Mouse (Mus musculus): ENCODE measurements around the gene Ankrd37.

The Ankrd37 gene

GRCm38 (mm10) chr8:46005596-46005995, at the start of gene Ankrd37:
Ankrd37 (minus strand) TSS chr8:46005707.
- DNase-seq: no peak

DNA sequence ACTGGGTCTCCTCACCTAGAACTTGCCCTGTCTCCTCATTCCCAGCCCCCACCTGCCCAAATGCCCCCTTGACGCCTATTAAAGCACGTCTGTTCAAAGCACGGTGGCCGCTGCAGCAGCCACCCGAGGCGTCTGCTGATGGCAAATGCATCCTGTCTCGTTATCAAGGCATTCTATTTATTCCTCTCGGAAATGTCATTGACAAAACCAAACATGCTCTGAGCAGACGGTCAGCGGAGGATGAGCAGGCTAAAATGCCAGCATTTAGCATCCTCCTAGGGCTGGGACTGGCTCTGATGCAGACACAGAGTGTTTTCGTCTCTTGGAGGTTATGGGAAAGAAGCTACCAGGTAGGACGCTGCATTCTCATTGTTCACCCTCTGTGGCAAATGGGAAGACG, 34.8 kb upstream of the Ankrd37 start:
- DNase-seq: no peak

- DNase-seq: no peak
These were observed 34.2 kb upstream of the Ankrd37 start for GRCm38 (mm10) chr8:46039666-46040065.

DNA sequence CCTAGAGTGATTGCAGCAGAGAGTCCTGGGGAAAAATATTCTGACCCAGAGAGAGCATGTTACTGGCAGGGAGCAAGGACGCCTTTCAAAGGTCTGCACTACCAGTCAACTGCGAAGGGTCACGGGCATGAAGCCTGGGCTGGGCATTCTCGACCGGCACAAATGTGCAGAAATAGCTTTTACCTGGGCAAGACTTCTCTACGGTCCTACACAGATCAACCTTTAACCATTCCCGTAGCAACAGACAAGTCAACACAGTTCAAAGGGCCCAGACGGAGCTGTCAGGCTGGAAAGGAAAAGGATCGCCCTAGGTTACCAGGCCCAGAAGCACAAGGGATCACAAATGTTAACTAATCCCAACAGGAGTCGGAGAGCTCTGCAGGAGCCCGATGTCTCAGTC, 30.7 kb upstream of the Ankrd37 start:
- no peak for DNase-seq

DNA sequence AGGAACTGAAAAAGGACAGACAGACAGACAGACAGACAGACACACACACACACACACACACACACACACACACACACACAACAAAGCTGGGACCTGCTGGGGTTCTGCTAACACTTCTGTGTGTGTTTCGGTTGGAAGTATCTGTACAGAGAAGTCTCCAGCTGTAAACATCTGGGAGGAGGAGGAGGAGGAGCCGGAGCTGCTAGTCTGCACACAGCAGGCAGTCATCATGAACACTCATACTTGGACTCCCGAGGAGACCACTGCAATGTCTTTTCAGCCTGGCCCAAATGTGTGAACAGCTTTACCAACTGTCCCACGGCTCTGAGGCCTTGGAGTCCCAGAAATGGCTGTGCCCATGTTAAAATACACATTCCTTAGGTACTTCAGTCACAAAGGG, 18.9 kb upstream of the Ankrd37 start:
- DNase-seq: no peak

DNA sequence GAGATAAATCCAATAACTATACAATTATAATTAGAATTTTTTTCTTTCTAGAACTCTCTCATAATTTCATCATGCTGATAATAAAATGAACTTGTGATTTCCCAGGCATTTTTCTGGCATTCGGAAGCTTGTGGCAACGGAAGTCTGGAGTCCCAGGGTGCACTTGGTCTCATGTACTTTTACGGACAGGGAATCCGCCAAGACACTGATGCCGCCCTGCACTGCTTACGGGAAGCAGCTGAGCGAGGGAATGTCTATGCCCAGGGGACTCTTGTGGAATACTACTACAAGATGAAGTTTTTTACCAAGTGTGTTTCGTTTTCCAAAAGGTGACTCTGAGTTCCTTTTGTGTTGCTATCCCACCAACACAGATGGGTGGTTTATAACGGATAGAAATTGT, 17.3 kb upstream of the Ankrd37 start:
- no peak for DNase-seq

- no peak for DNase-seq
These were observed 16.7 kb upstream of the Ankrd37 start for GRCm38 (mm10) chr8:46022203-46022602.

DNA sequence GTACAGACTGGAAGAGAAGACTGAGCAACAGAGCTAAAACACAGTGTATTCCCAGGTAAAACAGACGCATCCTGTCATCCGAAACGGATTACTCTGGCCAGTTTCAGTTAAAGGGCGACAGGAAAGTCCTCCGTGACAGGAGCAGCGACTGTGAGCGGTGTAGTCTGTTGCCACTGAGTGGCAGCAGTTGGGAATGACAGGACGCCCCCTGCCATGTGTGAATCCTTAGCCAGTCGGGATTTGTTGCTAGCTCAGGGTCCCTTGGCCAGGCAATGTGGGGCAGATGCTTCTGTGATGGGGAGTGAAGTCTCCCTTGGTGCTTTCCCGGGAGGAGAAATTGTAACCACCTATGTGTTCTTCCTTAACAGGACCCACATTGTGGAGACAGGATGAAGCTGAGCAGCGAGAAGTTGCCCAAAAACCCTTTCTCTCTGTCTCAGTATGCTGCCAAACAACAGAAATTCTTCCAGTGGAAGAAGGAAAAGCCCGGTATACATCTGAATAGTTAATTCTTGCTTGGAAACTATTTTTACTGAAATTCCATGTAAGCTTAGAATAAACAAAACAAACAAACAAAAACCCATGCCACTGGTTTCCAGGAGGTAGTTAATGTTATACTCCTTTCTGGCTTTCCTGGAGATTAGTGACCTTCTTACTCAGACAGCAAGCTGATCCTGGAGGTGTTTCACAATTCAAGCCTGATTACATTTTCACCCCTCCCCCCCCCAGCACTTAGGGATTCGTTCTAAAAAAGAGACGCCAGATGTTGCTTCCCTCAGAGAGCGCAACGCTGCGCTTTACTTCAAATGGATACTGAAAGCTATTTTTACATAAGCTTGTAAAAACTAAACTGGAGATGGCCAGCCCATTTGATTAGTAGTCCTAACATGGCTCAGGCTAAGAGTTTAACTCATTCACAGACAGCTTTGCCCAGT, 5.5 kb upstream of the Ankrd37 start:
- peak; percentile 38 to 53 for DNase-seq

GRCm38 (mm10) chr8:46010306-46010705, 4.8 kb upstream of the Ankrd37 start:
- DNase-seq: no peak

GRCm38 (mm10) chr8:46007050-46007672, 1.7 kb upstream of the Ankrd37 start:
- DNase-seq: no peak

DNA sequence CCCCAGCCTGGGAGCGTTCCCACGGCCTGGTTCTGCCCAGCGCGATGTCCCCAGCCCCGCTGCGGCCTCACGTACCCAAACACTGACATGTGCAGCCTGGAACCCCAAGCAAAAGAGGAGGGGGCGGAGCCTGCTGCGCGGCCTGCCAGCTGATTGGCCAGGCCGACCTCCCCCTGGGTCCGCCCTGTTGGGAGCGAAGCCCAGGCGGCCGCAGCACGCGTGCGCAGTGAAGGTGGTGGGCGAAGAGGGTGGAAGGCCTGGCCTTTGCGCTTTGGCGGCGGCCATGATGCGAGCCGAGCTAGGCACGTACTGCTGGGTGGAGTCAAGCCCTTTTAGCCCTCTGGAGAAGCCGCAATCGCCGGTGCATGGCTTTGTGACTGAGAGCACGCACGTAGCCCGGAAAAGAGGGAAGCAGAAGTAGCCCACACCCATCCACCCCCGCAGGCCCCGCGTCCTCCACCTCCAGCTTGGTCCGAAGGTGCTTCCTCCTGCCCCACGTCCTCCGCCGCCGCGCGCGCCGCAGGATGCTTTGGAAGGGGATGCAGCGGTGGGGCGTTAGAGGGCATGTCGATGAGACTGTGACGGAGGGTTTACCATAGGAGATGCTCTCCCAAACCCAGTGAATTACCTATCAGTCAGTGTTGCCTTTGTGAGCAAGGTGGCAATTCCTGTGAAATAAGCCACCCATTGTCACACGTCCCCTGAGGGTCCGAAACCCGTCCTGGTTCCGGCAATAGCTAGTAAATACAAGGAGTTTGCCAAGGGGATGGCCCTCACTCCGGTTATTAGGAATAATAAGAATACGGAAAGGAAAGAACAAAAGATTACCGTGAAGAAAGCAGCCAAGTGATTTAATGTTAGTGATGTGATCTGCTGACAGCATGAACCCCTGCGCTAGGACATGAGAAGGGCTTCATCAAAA, 5.5 kb downstream of the Ankrd37 start:
- peak; percentile 100 for DNase-seq

DNA sequence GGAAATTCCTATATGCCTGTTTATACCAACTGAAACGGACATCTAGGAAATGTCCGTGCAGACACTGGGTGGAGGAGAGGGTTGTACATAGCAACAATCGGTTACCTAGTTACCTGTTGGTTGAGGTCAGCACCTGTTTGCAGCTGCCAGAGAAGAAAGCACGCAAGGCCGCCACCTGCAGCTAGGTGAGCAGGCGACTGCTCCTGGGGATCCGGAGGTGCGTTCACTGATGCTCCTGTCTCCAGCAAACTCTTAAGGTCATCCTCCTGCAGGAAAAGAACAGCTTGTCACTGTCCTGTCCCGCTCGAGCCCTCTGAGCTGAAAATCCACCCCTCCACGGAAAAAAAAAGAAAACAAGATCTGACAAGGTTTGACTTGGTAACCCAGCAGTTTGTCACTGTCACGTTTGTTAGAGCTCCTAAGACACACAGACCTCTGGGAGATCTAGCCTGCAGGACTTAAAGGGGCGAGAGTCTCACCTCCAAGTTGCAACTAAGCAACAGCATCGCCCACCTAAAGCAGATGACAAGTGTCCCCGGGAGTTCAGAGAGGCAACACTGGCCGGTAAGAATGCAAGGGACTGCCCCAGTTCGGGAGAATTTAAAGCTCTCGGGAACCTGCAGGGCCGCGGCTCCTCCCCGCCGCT, 6.2 kb downstream of the Ankrd37 start, which contains the start of gene Lrp2bp:
TSS of gene Lrp2bp (plus strand) at position 166 of the 646 bp plus-strand sequence.
- peak in 1 of 2 experiments; percentile 64 for DNase-seq

DNA sequence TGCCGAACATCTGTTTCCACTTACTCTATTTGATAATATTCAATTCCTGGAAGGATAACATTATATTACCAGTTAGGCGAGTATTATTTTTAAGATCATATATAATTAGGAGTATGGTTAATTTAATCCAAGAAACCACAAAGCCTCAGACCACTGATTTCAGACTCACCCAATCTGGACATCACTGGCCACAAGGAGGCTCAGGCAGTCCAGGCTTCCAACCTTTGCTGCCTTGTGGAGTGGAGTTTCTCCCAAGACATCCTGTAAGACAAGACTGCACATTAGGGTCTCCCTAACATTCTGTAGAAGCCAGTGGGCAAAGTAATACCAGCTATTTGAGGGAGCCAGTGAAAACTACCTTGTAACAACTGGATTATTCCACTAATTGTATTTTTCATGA, 7.3 kb downstream of the Ankrd37 start:
- DNase-seq: no peak

- no peak for DNase-seq
These were observed 9.9 kb downstream of the Ankrd37 start for GRCm38 (mm10) chr8:45995576-45995975.

- DNase-seq: no peak
These were observed 11.4 kb downstream of the Ankrd37 start for GRCm38 (mm10) chr8:45994111-45994510.

GRCm38 (mm10) chr8:45990631-45991310, 14.7 kb downstream of the Ankrd37 start:
- no peak for DNase-seq

- DNase-seq: no peak
These were observed 17.3 kb downstream of the Ankrd37 start for GRCm38 (mm10) chr8:45988189-45988588.

GRCm38 (mm10) chr8:45986665-45987064, 18.8 kb downstream of the Ankrd37 start:
- no peak for DNase-seq

DNA sequence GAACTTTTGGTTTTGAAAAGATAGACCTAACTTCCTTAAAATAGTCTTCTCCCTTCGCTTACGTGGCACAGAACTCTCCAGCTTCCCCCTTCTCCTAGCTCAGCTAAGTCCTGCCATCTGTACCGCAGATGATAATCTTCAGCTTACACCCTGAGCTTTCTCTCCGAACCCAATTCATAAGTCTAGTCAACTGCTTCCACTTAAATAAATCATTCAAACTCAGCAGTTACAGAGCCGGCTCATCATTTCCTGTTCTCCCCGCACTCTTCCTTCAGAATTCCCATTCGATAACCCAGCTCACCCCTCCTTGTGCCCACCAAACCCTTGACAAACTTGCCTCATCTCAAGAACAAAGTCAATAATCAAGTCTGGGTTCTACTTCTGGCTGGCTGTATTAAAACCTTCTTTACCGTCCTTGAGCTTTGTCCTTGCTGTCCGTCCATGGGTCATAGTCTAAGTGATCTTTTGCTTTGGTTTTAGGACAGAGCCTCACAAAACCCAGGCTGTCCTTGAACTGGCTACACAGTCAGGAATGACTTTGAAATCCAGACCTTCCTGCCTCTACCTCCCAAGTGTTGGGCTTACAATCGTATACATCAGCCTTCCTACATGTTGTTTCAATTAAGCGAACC, 29.6 kb downstream of the Ankrd37 start:
- no peak for DNase-seq

DNA sequence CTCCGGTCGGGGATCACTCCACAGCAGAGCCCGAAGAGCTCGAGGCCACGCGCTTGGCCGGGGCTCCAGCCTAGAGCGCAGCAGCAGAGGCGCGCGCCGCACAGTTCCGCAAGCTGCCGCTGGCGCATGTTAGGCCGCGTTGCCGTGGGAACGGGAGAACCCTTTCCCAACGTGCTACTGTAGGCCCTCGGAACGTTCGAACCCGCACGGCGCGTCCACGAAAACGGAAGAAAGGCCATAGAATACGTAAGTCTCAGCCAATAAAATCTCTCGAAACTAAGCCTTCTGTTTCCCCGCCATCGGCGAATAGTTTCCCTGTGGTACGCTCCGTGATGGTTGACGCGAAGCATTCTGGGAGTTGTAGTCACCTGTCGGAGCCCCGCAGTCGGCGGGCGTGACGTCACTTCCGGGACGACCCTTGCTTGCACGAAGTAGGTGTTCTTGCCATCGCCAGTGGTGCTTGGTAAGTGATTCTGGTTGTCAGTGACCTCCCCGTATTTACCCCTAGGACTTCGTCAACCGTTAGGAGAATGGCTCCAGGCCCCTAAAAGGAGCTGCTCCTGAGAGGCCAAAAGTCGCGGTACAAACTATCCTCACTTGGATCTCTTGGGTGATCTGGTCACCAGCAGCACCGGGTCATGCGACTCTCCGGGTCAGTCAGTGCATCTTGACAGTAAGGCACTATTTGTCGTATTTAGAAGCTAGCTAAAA, 30.2 kb downstream of the Ankrd37 start, which contains the start of the genes 1700029J07Rik and Ufsp2:
TSS of gene 1700029J07Rik (minus strand) at position 127 of the 711 bp plus-strand sequence.
TSS of gene Ufsp2 (plus strand) at position 403 of the 711 bp plus-strand sequence.
- peak; percentile 98 to 99 for DNase-seq

All from cerebellum, postnatal 25 days (tissue).